Mouse (Mus musculus): ENCODE results near the gene Fanci. TPM values are rescaled to one million over a fixed set of nuclear protein-coding genes. Genes with fewer than 3 reads are reported as not detected.

Gene Fanci
- polyA plus RNA-seq, 1 experiment: 0.40 TPM

GRCm38 (mm10) chr7:79440035-79440434 is 48.3 kb downstream of the Fanci start:
- TF ChIP-seq GATA1 (IDR thresholded peaks at IDR 0.05; ENCODE audit: borderline replicate concordance, low read length): no peak
- TF ChIP-seq FLI1 (IDR thresholded peaks at IDR 0.05; ENCODE audit: low read length): no peak
- Histone ChIP-seq H3K9me3 (peaks cover 9% of the 10 kb centered on the region), H3K4me1 (peaks cover 12% of the 10 kb centered on the region), H3K27me3 (replicated peaks) (no peaks in the 10 kb centered on the region), H3K36me3 (replicated peaks; ENCODE audit: low read length) (peaks cover 63% of the 10 kb centered on the region), H3K4me3 (replicated peaks) (peak overlapping the region; percentile 11)

GRCm38 (mm10) chr7:79447048-79447447 is 55.3 kb downstream of the Fanci start:
- H3K27me3 ChIP-seq (replicated peaks): no peaks in the 10 kb centered on the region
- no peak overlapping the region for H3K4me3 ChIP-seq (replicated peaks)
- TF ChIP-seq FLI1 (IDR thresholded peaks at IDR 0.05; ENCODE audit: low read length) (no peak), GATA1 (IDR thresholded peaks at IDR 0.05; ENCODE audit: borderline replicate concordance, low read length) (no peak)
- H3K36me3 ChIP-seq (replicated peaks; ENCODE audit: low read length): peaks cover 92% of the 10 kb centered on the region
- H3K9me3 ChIP-seq: 0 out of 2 replicates have a peak, but pooled peaks cover 2% of the 10 kb centered on the region
- peaks cover 52% of the 10 kb centered on the region for H3K4me1 ChIP-seq

GRCm38 (mm10) chr7:79447486-79447885 is 55.8 kb downstream of the Fanci start:
- TF ChIP-seq GATA1 (IDR thresholded peaks at IDR 0.05; ENCODE audit: borderline replicate concordance, low read length) (no peak), FLI1 (IDR thresholded peaks at IDR 0.05; ENCODE audit: low read length) (no peak)
- peaks cover 92% of the 10 kb centered on the region for H3K36me3 ChIP-seq (replicated peaks; ENCODE audit: low read length)

DNA sequence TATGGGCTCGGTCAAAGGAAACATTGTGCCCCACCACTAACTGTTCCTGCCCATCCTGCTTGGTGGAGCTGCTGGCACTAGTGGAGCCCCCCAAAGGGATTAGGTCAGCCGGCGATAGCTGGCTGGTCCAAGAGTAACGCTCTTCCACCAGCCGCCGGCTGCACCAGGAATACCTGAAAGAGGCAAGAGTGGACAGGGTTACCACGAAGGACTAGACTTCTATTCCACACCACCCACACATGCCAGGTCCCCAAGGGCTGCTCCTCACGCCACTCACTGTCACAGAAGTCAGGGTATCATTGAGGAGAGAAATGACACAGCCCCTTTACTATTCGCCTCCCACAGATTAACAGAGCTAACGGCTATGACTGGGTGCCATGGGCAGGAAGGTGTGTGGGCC is 70.0 kb downstream of the Fanci start:
- H3K4me1 ChIP-seq: peaks cover 50% of the 10 kb centered on the region
- H3K36me3 ChIP-seq (replicated peaks; ENCODE audit: low read length): peaks cover 80% of the 10 kb centered on the region

More at GRCm38 (mm10) chr7:79447486-79447885, 55.8 kb downstream of the Fanci start:
- Histone ChIP-seq H3K9me3 (no peaks in the 10 kb centered on the region), H3K4me1 (peaks cover 52% of the 10 kb centered on the region), H3K27me3 (replicated peaks) (no peaks in the 10 kb centered on the region), H3K4me3 (replicated peaks) (no peak overlapping the region)

GRCm38 (mm10) chr7:79463376-79464077 is 71.8 kb downstream of the Fanci start:
- TF ChIP-seq FLI1 (IDR thresholded peaks at IDR 0.05; ENCODE audit: low read length) (no peak), GATA1 (IDR thresholded peaks at IDR 0.05; ENCODE audit: borderline replicate concordance, low read length) (no peak)
- H3K4me1 ChIP-seq: peaks cover 68% of the 10 kb centered on the region
- H3K4me3 ChIP-seq (replicated peaks): no peak overlapping the region
- no peaks in the 10 kb centered on the region for H3K9me3 ChIP-seq
- H3K27me3 ChIP-seq (replicated peaks): peaks cover 12% of the 10 kb centered on the region
- peaks cover 62% of the 10 kb centered on the region for H3K36me3 ChIP-seq (replicated peaks; ENCODE audit: low read length)

More for the DNA sequence above, 70.0 kb downstream of the Fanci start:
- no peaks in the 10 kb centered on the region for H3K9me3 ChIP-seq
- peaks cover 9% of the 10 kb centered on the region for H3K27me3 ChIP-seq (replicated peaks)
- TF ChIP-seq GATA1 (IDR thresholded peaks at IDR 0.05; ENCODE audit: borderline replicate concordance, low read length): no peak
- TF ChIP-seq FLI1 (IDR thresholded peaks at IDR 0.05; ENCODE audit: low read length): no peak
- no peak overlapping the region for H3K4me3 ChIP-seq (replicated peaks)

DNA sequence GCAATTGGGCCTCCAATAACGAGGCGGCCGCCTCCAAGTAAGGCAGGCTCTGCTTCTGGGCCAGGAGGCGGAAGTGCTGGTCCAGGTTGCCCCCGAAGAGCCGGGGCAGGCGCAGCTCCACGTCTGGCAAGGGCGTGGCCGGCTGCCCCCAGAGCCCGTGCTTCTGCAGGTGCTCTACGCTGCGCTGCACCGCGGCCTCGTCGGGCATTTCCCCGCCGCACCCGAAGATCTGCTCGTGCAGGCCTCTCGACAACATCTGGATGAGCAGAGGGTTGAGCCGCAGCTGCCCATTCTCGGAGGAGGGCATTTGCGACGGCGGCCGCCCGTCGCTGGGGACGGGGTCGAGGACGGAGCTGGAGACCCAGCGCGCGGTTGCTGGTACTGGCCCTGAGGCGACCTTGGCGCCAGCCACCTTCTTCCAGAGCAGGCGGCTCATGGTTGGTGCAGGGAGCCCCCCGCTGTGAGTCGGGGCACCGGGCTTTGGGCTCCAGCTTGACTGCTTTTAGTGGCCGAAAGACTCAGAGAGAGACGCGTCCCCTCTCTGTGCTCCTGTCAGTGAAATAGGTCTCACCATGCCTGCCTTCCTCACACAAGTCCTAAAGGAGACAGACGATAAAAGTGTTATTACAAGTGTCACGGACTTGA is 73.2 kb downstream of the Fanci start:
- Histone ChIP-seq H3K4me3 (replicated peaks) (peak overlapping the region; percentile 94), H3K9me3 (no peaks in the 10 kb centered on the region), H3K27me3 (replicated peaks) (peaks cover 9% of the 10 kb centered on the region), H3K36me3 (replicated peaks; ENCODE audit: low read length) (peaks cover 48% of the 10 kb centered on the region), H3K4me1 (peaks cover 82% of the 10 kb centered on the region)
- no peak for TF ChIP-seq FLI1 (IDR thresholded peaks at IDR 0.05; ENCODE audit: low read length)
- no peak for TF ChIP-seq GATA1 (IDR thresholded peaks at IDR 0.05; ENCODE audit: borderline replicate concordance, low read length)

DNA sequence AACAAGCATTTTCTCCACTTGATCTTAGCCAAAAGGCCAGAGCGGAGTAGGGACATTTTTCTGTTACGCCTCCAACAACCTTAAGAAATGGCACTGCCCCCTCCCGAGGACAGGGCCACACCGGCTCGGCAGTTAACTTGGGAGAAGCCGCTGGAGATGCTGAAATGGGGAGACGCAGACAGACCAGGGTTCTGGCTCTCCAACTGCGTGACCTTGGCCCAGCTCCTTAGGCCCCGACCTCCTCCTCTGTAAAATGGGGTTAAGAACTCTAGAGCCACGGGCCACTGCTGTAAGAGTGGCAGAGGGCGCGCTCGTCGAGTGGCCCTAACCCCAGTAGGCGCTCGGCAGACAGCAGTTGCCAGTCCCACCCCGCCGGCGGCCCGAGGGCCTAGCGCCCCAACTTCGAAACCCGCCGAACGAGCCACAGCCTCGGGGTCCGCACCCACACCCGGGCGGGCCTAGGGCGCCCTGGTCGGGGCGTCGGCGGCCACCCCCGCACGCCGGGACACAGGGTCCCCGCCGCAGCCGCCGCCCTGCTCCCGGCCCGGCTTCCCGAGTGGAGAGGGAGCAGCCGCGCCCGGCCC is 73.8 kb downstream of the Fanci start:
- no peaks in the 10 kb centered on the region for H3K9me3 ChIP-seq
- peaks cover 42% of the 10 kb centered on the region for H3K36me3 ChIP-seq (replicated peaks; ENCODE audit: low read length)
- peaks cover 9% of the 10 kb centered on the region for H3K27me3 ChIP-seq (replicated peaks)
- no peak for TF ChIP-seq FLI1 (IDR thresholded peaks at IDR 0.05; ENCODE audit: low read length)
- TF ChIP-seq GATA1 (IDR thresholded peaks at IDR 0.05; ENCODE audit: borderline replicate concordance, low read length): no peak
- H3K4me1 ChIP-seq: peaks cover 88% of the 10 kb centered on the region
- peak overlapping the region; percentile 94 for H3K4me3 ChIP-seq (replicated peaks)

GRCm38 (mm10) chr7:79466053-79466901 is 74.5 kb downstream of the Fanci start, which contains the start of gene Polg:
Gene Polg (minus strand): TSS chr7:79466362.
- Histone ChIP-seq H3K27me3 (replicated peaks) (peaks cover 9% of the 10 kb centered on the region), H3K9me3 (no peaks in the 10 kb centered on the region), H3K4me1 (peaks cover 89% of the 10 kb centered on the region), H3K4me3 (replicated peaks) (peak within 1 kb of the TSS; percentile 94), H3K36me3 (replicated peaks; ENCODE audit: low read length) (peaks cover 35% of the 10 kb centered on the region)
- peak; percentile 70; the same call in 1 of the 2 replicates for TF ChIP-seq FLI1 (IDR thresholded peaks at IDR 0.05; ENCODE audit: low read length)
- TF ChIP-seq GATA1 (IDR thresholded peaks at IDR 0.05; ENCODE audit: borderline replicate concordance, low read length): no peak

DNA sequence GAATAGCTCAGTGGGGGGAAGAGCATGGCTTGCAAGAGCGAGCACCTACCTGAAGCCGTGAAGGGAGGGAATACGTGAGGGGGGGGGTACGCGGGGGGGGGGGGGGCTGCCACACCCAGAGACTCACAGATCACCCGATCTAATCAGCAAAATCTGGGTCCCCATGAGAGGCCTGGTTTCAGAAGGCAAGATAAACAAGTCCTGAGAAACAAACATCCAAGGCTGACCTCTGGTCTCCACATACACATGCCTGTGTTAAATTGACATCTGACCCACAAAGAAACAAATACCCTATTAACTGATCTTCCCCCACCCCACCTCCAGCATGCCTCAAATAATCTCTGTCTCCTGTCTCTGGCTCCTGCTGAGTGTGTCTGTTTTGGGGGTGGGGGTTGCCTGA is 76.2 kb downstream of the Fanci start:
- H3K36me3 ChIP-seq (replicated peaks; ENCODE audit: low read length): peaks cover 21% of the 10 kb centered on the region
- H3K4me1 ChIP-seq: peaks cover 78% of the 10 kb centered on the region
- TF ChIP-seq FLI1 (IDR thresholded peaks at IDR 0.05; ENCODE audit: low read length): no peak
- no peak for TF ChIP-seq GATA1 (IDR thresholded peaks at IDR 0.05; ENCODE audit: borderline replicate concordance, low read length)
- H3K4me3 ChIP-seq (replicated peaks): peak overlapping the region; percentile 75
- H3K27me3 ChIP-seq (replicated peaks): peaks cover 9% of the 10 kb centered on the region
- H3K9me3 ChIP-seq: no peaks in the 10 kb centered on the region

Measured in megakaryocyte, embryonic 14.5 days (primary cell).